Mouse (Mus musculus) skeletal muscle tissue, postnatal 0 days (tissue): ENCODE measurements around the gene Erich6. TPM values are rescaled to one million over a fixed set of nuclear protein-coding genes. Genes with fewer than 3 reads are reported as not detected.

Experiments
- polyA plus RNA-seq: library from polyadenylated mRNA; unstranded; fragments of >200 nt; fragmentation: Nextera tagmentation; extraction: Ambion mirVana; gene quantifications from 2 replicates; pipeline ENCODE4 v1.2.1, GENCODE M21; 2015

The Erich6 gene
- polyA plus RNA-seq: not detected in 2 replicates

DNA sequence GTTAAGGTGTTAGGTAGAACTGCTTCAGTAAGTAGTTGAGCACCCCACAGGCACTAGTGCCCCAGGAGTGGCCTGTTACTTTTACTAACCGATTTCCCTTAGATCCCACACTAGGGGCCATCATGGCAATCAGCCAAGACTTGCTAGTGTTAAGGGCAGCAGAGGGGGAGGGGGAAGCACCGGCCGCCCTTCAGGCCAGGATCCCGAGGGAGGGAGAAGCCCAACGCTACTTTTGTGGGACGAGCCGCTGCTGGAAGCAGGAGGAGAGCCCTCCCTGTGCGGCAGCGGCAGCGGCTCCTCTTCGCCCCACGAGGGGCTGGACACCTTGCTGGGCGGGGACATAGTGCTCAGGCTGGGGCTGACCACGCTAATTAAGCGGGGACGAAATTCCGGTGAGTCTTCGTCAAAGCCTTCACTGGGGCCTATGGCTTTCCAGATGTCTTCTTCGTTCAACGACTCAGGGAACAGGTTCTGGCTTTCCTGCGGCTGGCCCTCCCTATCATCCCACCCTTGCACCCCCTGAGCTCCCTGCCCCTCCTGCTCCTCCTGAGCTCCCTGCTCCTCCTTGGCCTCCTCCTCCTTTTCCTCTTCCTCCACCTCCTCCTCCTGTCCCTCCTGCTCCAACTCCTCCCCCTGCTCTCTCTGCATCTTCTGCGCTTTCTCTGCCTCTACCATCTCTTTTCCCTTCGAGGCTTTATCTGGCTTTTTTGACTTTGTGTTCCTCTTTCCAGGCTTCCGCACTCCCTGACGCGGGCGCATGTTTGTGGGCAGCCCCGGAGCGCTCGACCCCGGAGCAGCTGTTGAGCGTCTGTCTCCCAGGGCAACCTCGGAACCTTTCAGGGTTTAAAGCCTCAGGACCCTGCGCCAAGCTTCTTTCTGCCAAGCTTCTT lies at the start of gene Erich6:
Gene Erich6 (minus strand): TSS at position 802 of the 890 bp plus-strand sequence.

DNA sequence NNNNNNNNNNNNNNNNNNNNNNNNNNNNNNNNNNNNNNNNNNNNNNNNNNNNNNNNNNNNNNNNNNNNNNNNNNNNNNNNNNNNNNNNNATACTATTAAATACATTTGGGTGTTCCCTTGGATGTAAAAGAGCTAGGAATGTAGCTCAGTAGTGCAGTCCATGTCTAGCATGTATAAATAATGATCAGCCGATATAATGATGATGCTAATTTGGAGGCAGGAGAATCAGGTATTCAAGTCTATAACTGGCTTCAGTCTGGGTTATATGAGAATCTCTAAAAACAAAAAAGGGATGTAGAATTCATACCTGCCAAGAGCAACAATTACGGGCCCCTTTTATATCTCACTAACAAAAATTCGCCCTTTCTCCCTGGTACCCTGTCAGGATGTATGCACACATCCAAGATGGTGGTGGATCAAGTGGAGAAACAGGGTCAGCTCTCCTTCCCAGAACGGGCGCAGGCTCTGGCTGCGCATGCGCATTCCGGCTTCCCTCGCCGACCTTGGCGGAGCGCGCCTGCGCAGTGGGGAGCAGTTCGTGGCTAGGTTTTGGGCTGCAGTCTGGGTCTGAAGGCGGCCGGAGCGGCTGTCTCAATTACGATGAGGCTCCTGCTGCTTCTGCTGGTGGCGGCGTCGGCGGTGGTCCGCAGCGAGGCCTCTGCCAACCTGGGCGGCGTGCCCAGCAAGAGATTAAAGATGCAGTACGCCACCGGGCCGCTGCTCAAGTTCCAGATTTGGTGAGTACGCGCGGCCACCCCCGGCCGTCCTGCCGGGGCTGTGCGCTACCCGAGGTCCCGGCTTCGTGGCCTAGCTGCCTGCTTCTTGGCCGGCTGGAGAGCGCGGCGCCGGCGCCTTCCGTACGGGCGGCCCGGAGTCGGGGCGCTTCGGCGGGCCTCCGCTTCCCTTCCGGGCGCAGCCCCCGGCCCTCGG lies 60.6 kb downstream of the Erich6 start, which contains the start of gene Selenot:
Gene Selenot (plus strand): TSS at position 500 of the 930 bp plus-strand sequence.

Other genes starting within 250 kb of the Erich6 start
- 10.1 and 10.9 TPM in 2 replicates for gene Tsc22d2, start 222.5 kb downstream of the Erich6 start, polyA plus RNA-seq
- gene Eif2a, start 111.4 kb downstream of the Erich6 start, polyA plus RNA-seq: 29.9 and 32.9 TPM in 2 replicates
- 49.2 and 67.6 TPM in 2 replicates for gene Serp1, start 111.3 kb downstream of the Erich6 start, polyA plus RNA-seq
- gene Selenot, start 60.6 kb downstream of the Erich6 start, polyA plus RNA-seq: 11.9 and 12.5 TPM in 2 replicates
- 3.4 TPM in 2 replicates for gene Siah2, start 55.2 kb upstream of the Erich6 start, polyA plus RNA-seq
- not detected in 2 replicates for gene Mindy4b-ps, start 185.1 kb upstream of the Erich6 start, polyA plus RNA-seq
- gene Clrn1, start 248.1 kb upstream of the Erich6 start, polyA plus RNA-seq: not detected in 2 replicates